Mouse (Mus musculus) T-helper 1 cell (primary cell): ENCODE measurements around the gene Acrv1.

Experiments used
- in situ Hi-C: fragments of 300-600 bp; cut with MboI, MseI; formaldehyde crosslinking; loops from one replicate; pipeline ENCODE4 v1.15.1; 2025; ENCODE audit warnings: high pct_unique_total_duplicates

The Acrv1 gene

DNA sequence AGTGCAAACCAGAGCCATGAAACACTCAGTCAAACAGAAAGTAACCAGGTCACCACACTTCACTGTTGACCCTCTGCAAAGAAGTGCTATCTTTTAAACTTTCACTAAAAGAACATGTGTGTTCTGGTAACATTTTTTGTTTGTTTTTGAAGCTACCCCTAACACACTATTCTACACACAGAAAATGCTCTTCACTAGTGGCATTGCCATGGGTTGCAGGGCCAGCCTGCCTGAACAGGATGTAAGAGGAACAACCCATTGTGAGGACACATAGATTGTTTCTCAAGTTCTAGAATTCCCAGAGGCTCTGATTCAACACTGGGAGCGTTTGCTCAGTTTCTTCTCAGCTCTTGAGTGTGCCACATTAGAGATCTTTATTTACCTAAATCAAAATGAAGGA lies at the start of gene Acrv1:
Gene Acrv1, plus strand, starts transcription at position 301 of the 400 bp plus-strand sequence.
- in situ Hi-C loops = no loop called here

DNA sequence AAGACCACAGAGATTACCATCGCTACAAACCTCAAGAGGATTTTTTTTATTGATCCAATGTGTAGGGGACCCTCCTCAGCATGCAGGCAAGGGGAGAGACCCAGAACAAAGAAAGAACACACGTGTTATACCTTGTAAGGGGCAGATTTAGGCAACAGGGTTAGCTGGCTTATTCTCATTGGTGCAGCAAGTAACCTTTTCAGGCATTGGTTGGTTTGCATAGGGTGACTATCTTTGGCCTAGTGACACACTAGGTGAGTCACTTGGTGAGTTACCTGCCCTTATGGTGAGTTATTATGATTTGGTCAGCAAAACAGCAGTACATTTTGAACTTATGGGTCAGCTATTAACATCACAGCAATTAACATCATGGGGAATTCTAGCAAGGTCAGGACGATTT lies 49.7 kb upstream of the Acrv1 start, which contains the start of gene A630095E13Rik:
Gene A630095E13Rik, minus strand, starts transcription at position 101 of the 400 bp plus-strand sequence.
- in situ Hi-C loops = loop anchor here (10.0 kb wide), 1 partner anchor 1682 kb away; the partner anchor contains the start of gene Olfr25

- in situ Hi-C loops = no loop called here
Measured at GRCm38 (mm10) chr9:36681424-36681823, 11.6 kb upstream of the Acrv1 start.

DNA sequence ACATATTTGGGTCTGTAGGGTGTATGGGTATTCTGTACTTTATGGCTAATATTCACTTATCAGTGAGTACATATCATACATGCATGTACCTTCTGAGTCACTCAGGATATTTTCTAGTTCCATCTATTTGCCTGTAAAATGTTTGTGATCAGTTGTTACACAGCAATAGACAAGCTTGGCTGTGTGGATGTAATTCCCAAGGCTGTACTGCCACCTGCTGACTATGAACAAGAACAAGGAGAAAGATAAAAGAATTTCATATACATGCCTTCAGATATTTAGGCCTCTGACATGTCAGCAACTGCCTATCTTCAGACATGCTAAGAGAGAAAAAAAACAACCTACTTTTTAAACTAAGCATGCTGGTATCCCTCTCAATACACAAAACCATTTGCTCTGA lies 5.7 kb upstream of the Acrv1 start:
- in situ Hi-C loops = no loop called here

GRCm38 (mm10) chr9:36694276-36694675 lies 1.3 kb downstream of the Acrv1 start:
- in situ Hi-C loops = no loop called here

GRCm38 (mm10) chr9:36705923-36706322 lies 12.9 kb downstream of the Acrv1 start:
- in situ Hi-C loops = loop anchor here (25.0 kb wide), 1 partner anchor 1119 kb away; no protein-coding TSS in a partner anchor

GRCm38 (mm10) chr9:36707304-36707703 lies 14.3 kb downstream of the Acrv1 start:
- in situ Hi-C loops = loop anchor here (25.0 kb wide), 1 partner anchor 1120 kb away; no protein-coding TSS in a partner anchor

DNA sequence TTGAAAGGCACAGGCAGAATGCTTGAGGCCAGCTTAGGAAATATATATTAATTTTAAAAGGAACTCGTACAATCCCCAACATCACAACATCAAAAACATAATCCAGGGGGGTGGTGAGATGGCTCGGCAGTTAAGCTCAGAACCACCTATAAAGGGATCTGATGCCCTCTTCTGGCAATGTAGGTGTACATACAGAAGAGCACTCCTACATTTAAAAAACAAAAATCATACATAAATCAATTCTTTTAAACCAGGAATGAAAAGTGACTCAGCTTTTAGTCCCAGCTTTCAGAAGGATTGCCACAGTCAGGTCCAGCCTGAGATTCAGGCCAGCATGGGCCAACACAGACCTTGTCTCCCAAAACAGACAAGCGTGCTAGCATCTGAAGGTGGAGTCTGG lies 23.6 kb downstream of the Acrv1 start:
- in situ Hi-C loops = loop anchor here (25.0 kb wide), 1 partner anchor 1129 kb away; no protein-coding TSS in a partner anchor

GRCm38 (mm10) chr9:36726131-36727033 lies 33.4 kb downstream of the Acrv1 start:
- in situ Hi-C loops = no loop called here

DNA sequence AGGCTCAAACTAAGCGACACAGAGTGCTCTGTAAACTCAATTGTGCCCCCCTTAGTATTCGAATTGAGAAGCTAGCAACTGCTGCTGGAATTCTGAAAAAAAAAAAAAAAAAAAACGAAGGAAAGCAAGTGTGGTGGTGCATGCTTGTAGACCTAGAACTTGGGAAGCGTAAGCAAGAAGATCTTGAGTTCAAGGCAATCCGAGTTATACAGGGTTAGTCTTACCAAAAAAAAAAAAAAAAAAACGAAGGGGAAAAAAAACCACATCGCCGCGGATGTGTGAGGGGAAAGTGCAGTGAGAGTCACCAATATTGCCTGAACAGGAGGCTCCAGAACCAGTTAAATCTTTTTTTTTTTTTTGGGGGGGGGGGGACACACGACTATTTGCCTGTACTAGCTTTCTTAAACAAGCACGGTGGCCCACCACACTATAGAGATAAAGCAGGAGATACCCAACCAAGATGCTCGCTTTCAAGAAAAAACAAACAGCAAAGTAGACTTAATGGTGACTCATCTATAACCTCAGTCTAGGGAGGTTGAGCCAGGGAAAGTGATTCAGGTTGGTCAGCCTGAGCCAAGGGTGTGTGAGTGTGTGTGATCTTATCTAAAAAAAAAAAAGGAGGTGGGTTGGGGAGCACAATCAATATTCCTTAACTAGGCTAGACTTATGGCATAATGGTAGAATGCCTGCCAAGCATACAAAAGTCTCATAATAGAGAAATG lies 34.2 kb downstream of the Acrv1 start, which contains the start of gene Chek1:
Gene Chek1, minus strand, starts transcription at position 32 of the 722 bp plus-strand sequence.
- in situ Hi-C loops = no loop called here
